Mouse (Mus musculus): Measurements from ENCODE around the gene Poc1b. TPM values are rescaled to one million over a fixed set of nuclear protein-coding genes. Genes with fewer than 3 reads are reported as not detected.

Gene Poc1b
- polyA plus RNA-seq (2012; ENCODE audit: insufficient read depth, low replicate concordance), result 9.9 and 21.2 TPM in 2 replicates

- Histone ChIP-seq H3K27me3 (replicated peaks) (no peaks in the 10 kb centered on the region), H3K36me3 (replicated peaks; ENCODE audit: low read length) (peaks cover 32% of the 10 kb centered on the region), H3K4me1 (peaks cover 29% of the 10 kb centered on the region), H3K4me3 (replicated peaks) (peak within 1 kb of the TSS; percentile 96), H3K9me3 (peaks cover 16% of the 10 kb centered on the region; the same call in 1 of the 2 replicates)
- TF ChIP-seq GATA1 (IDR thresholded peaks at IDR 0.05; ENCODE audit: borderline replicate concordance, low read length), result no peak
- TF ChIP-seq FLI1 (IDR thresholded peaks at IDR 0.05; ENCODE audit: low read length), result no peak
Measured at GRCm38 (mm10) chr10:99106703-99107631, at the start of gene Poc1b. Gene Poc1b (plus strand): TSS chr10:99107036.

GRCm38 (mm10) chr10:99060588-99060987 lies 46.2 kb upstream of the Poc1b start:
- TF ChIP-seq GATA1 (IDR thresholded peaks at IDR 0.05; ENCODE audit: borderline replicate concordance, low read length) (no peak), FLI1 (IDR thresholded peaks at IDR 0.05; ENCODE audit: low read length) (no peak)
- Histone ChIP-seq H3K27me3 (replicated peaks) (no peaks in the 10 kb centered on the region), H3K4me3 (replicated peaks) (no peak overlapping the region), H3K9me3 (0 out of 2 replicates have a peak, but pooled peaks cover 4% of the 10 kb centered on the region), H3K4me1 (no peaks in the 10 kb centered on the region), H3K36me3 (replicated peaks; ENCODE audit: low read length) (no peaks in the 10 kb centered on the region)

- TF ChIP-seq FLI1 (IDR thresholded peaks at IDR 0.05; ENCODE audit: low read length), result no peak
- no peak for TF ChIP-seq GATA1 (IDR thresholded peaks at IDR 0.05; ENCODE audit: borderline replicate concordance, low read length)
- H3K4me1 ChIP-seq, result no peaks in the 10 kb centered on the region
- 0 out of 2 replicates have a peak, but pooled peaks cover 4% of the 10 kb centered on the region for H3K9me3 ChIP-seq
- H3K36me3 ChIP-seq (replicated peaks; ENCODE audit: low read length), result no peaks in the 10 kb centered on the region
- no peaks in the 10 kb centered on the region for H3K27me3 ChIP-seq (replicated peaks)
- no peak overlapping the region for H3K4me3 ChIP-seq (replicated peaks)
Measured at GRCm38 (mm10) chr10:99061418-99061817, 45.4 kb upstream of the Poc1b start.

- Histone ChIP-seq H3K4me1 (no peaks in the 10 kb centered on the region), H3K9me3 (0 out of 2 replicates have a peak, but pooled peaks cover 4% of the 10 kb centered on the region), H3K27me3 (replicated peaks) (no peaks in the 10 kb centered on the region), H3K36me3 (replicated peaks; ENCODE audit: low read length) (no peaks in the 10 kb centered on the region), H3K4me3 (replicated peaks) (no peak overlapping the region)
- TF ChIP-seq FLI1 (IDR thresholded peaks at IDR 0.05; ENCODE audit: low read length), result no peak
- no peak for TF ChIP-seq GATA1 (IDR thresholded peaks at IDR 0.05; ENCODE audit: borderline replicate concordance, low read length)
Measured at GRCm38 (mm10) chr10:99062546-99062945, 44.3 kb upstream of the Poc1b start.

GRCm38 (mm10) chr10:99076113-99076895 lies 30.5 kb upstream of the Poc1b start:
- H3K4me1 ChIP-seq, result peaks cover under 1% of the 10 kb centered on the region; the same call in 1 of the 2 replicates
- peaks cover 13% of the 10 kb centered on the region for H3K9me3 ChIP-seq
- no peak for TF ChIP-seq GATA1 (IDR thresholded peaks at IDR 0.05; ENCODE audit: borderline replicate concordance, low read length)
- no peak for TF ChIP-seq FLI1 (IDR thresholded peaks at IDR 0.05; ENCODE audit: low read length)
- H3K4me3 ChIP-seq (replicated peaks), result no peak overlapping the region
- H3K27me3 ChIP-seq (replicated peaks), result peaks cover 1% of the 10 kb centered on the region
- H3K36me3 ChIP-seq (replicated peaks; ENCODE audit: low read length), result no peaks in the 10 kb centered on the region

- Histone ChIP-seq H3K9me3 (peaks cover 13% of the 10 kb centered on the region), H3K4me1 (peaks cover 7% of the 10 kb centered on the region)
- TF ChIP-seq FLI1 (IDR thresholded peaks at IDR 0.05; ENCODE audit: low read length), result no peak
- TF ChIP-seq GATA1 (IDR thresholded peaks at IDR 0.05; ENCODE audit: borderline replicate concordance, low read length), result no peak
Measured at GRCm38 (mm10) chr10:99078621-99079020, 28.2 kb upstream of the Poc1b start.

GRCm38 (mm10) chr10:99081569-99081990 lies 25.3 kb upstream of the Poc1b start:
- no peak overlapping the region for H3K4me3 ChIP-seq (replicated peaks)
- peaks cover 8% of the 10 kb centered on the region; the same call in 1 of the 2 replicates for H3K9me3 ChIP-seq
- H3K4me1 ChIP-seq, result peaks cover 15% of the 10 kb centered on the region
- H3K27me3 ChIP-seq (replicated peaks), result peaks cover 18% of the 10 kb centered on the region
- H3K36me3 ChIP-seq (replicated peaks; ENCODE audit: low read length), result no peaks in the 10 kb centered on the region
- TF ChIP-seq FLI1 (IDR thresholded peaks at IDR 0.05; ENCODE audit: low read length) (no peak), GATA1 (IDR thresholded peaks at IDR 0.05; ENCODE audit: borderline replicate concordance, low read length) (no peak)

More at GRCm38 (mm10) chr10:99078621-99079020, 28.2 kb upstream of the Poc1b start:
- H3K27me3 ChIP-seq (replicated peaks), result peaks cover 10% of the 10 kb centered on the region
- no peaks in the 10 kb centered on the region for H3K36me3 ChIP-seq (replicated peaks; ENCODE audit: low read length)
- no peak overlapping the region for H3K4me3 ChIP-seq (replicated peaks)

- H3K9me3 ChIP-seq, result peaks cover 4% of the 10 kb centered on the region; the same call in 1 of the 2 replicates
- H3K4me1 ChIP-seq, result peaks cover 15% of the 10 kb centered on the region
- H3K4me3 ChIP-seq (replicated peaks), result no peak overlapping the region
- H3K36me3 ChIP-seq (replicated peaks; ENCODE audit: low read length), result no peaks in the 10 kb centered on the region
- TF ChIP-seq FLI1 (IDR thresholded peaks at IDR 0.05; ENCODE audit: low read length) (no peak), GATA1 (IDR thresholded peaks at IDR 0.05; ENCODE audit: borderline replicate concordance, low read length) (no peak)
- peaks cover 21% of the 10 kb centered on the region for H3K27me3 ChIP-seq (replicated peaks)
Measured at GRCm38 (mm10) chr10:99083431-99084003, 23.3 kb upstream of the Poc1b start.
